Mouse (Mus musculus) embryonic facial prominence, embryonic 14.5 days (tissue): ENCODE measurements around the gene Olfr466. TPM values are rescaled to one million over a fixed set of nuclear protein-coding genes. Genes with fewer than 3 reads are reported as not detected.

ENCODE experiments used
- ATAC-seq: fragments of 200-750 bp; cut with Nextera tagmentation; 2 replicates; pipeline ENCODE4 v1.8.0; 2017; ENCODE audit warnings: low read depth, moderate number of reproducible peaks, moderate TSS enrichment
- DNase-seq: peaks from one replicate; pipeline ENCODE4 v3.0.0-alpha.2; 2015; ENCODE audit warnings: low spot score
- H3K27ac ChIP-seq: fragments of 300-500 bp; sonication (generic); replicated peaks from 2 replicates; pipeline ENCODE4 v1.5.1; 2014; ENCODE audit warnings: low read depth, mild to moderate bottlenecking, low read length, moderate library complexity
- H3K27me3 ChIP-seq: fragments of 300-500 bp; sonication (generic); replicated peaks from 2 replicates; pipeline ENCODE4 v1.6.1; 2014; ENCODE audit warnings: low read length; ENCODE audit not compliant: control insufficient read depth, insufficient read depth
- H3K36me3 ChIP-seq: fragments of 300-500 bp; sonication (generic); 2 replicates; pipeline ENCODE4 v1.6.1; 2014; ENCODE audit warnings: low read length, mixed read lengths; ENCODE audit not compliant: control insufficient read depth, insufficient read depth
- H3K4me1 ChIP-seq: fragments of 300-500 bp; sonication (generic); 2 replicates; pipeline ENCODE4 v1.6.1; 2014; ENCODE audit warnings: antibody characterized with exemption, low read length; ENCODE audit not compliant: control insufficient read depth, insufficient read depth
- H3K4me2 ChIP-seq: fragments of 300-500 bp; sonication (generic); 2 replicates; pipeline ENCODE4 v1.6.1; 2014; ENCODE audit warnings: low read depth, mild to moderate bottlenecking, low read length, moderate library complexity, mixed read lengths
- H3K4me3 ChIP-seq: fragments of 300-500 bp; sonication (generic); 2 replicates; pipeline ENCODE4 v1.5.1; 2014; ENCODE audit warnings: low read depth, mild to moderate bottlenecking, low read length
- H3K9ac ChIP-seq: fragments of 300-500 bp; sonication (generic); 2 replicates; pipeline ENCODE4 v1.6.1; 2014; ENCODE audit warnings: low read depth, mild to moderate bottlenecking, low read length, moderate library complexity, mixed read lengths
- H3K9me3 ChIP-seq: fragments of 300-500 bp; sonication (generic); 2 replicates; pipeline ENCODE4 v1.6.1; 2016; ENCODE audit warnings: low read length; ENCODE audit not compliant: control insufficient read depth
- WGBS: fragments of 180-500 bp; shearing (Covaris S2); extraction: QIAGEN DNeasy Blood & Tissue Kit; methylation state at CpG from one replicate; pipeline ENCODE4 v1.1.7; 2014; 5-methylcytosine and 5-hydroxymethylcytosine counted together
- polyA plus RNA-seq: library from polyadenylated mRNA; unstranded; fragments of >200 nt; fragmentation: Nextera tagmentation; extraction: Ambion mirVana; gene quantifications from 2 replicates; pipeline ENCODE4 v1.2.1, GENCODE M21; 2014

Olfr466 gene
- polyA plus RNA-seq = not detected in 2 replicates

DNA sequence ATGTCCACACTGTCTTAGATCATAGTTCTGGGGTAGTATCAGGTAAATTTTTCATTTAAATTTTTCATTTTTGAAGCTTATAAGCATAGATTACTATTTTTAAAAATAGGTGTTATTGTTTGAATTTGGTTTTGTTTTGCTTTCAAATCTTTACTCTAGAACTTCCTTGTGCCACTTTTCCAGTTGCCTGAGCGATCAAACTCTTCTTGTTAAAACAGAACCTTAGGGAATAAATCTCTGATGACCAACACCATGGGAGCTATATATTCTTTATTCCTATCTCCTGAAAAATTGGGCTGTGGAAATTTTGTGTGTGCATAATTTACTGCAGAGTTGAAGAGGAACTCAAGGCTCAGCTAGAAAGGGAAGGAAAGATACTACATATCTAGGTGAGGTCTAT, at the start of gene Olfr466:
TSS of gene Olfr466 (plus strand) at position 301 of the 400 bp plus-strand sequence.
- no peak for DNase-seq
- Histone ChIP-seq H3K4me1 (no peaks in the 10 kb centered on the region), H3K9me3 (0 out of 2 replicates have a peak, but pooled peaks cover 5% of the 10 kb centered on the region), H3K4me3 (no peak within 1 kb of the TSS), H3K9ac (no peak within 1 kb of the TSS), H3K27ac (no peak within 1 kb of the TSS), H3K4me2 (no peak within 1 kb of the TSS), H3K27me3 (no peaks in the 10 kb centered on the region), H3K36me3 (no peaks in the 10 kb centered on the region)
- WGBS = 70% methylated on average over 1 of the region's 1 CpGs
- no peak for ATAC-seq

GRCm38 (mm10) chr13:65100678-65101077, 49.4 kb upstream of the Olfr466 start:
- 91% methylated on average over 9 of the region's 9 CpGs for WGBS
- peaks cover 53% of the 10 kb centered on the region for H3K9me3 ChIP-seq
- H3K9ac ChIP-seq = no peak overlapping the region
- H3K4me1 ChIP-seq = no peaks in the 10 kb centered on the region
- no peak overlapping the region for H3K27ac ChIP-seq
- no peak overlapping the region for H3K4me3 ChIP-seq
- H3K4me2 ChIP-seq = no peak overlapping the region
- H3K36me3 ChIP-seq = 0 out of 2 replicates have a peak, but pooled peaks cover 8% of the 10 kb centered on the region
- DNase-seq (no peak), ATAC-seq (no peak)
- no peaks in the 10 kb centered on the region for H3K27me3 ChIP-seq

GRCm38 (mm10) chr13:65101232-65101631, 48.8 kb upstream of the Olfr466 start:
- H3K4me2 ChIP-seq = no peak overlapping the region
- DNase-seq (no peak), ATAC-seq (no peak)
- H3K4me3 ChIP-seq = no peak overlapping the region
- H3K9ac ChIP-seq = no peak overlapping the region
- no peaks in the 10 kb centered on the region for H3K4me1 ChIP-seq
- H3K36me3 ChIP-seq = 0 out of 2 replicates have a peak, but pooled peaks cover 12% of the 10 kb centered on the region
- H3K9me3 ChIP-seq = peaks cover 59% of the 10 kb centered on the region
- no peak overlapping the region for H3K27ac ChIP-seq
- no peaks in the 10 kb centered on the region for H3K27me3 ChIP-seq
- 91% methylated on average over 3 of the region's 3 CpGs for WGBS

DNA sequence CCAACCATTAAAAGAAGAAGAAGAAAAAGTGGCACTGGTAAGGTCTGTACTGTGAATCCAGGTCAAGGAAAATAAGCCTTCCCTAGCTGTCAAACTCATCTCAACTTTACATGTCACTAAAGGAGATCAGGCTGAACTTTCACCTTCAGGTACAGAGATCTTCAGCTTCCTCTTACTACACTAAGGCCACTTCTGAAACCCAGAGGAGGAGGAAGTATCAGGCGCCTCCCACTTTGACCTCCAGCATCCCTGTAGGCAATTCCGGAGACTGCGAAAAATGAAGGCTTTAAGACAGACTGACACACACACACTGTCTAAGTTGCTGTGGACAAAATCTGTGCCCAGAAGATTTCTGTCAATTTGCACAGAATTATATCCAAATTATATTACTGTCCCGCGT, 38.1 kb upstream of the Olfr466 start:
- Histone ChIP-seq H3K36me3 (no peaks in the 10 kb centered on the region), H3K9ac (peak overlapping the region; percentile 97), H3K4me1 (peaks cover 11% of the 10 kb centered on the region), H3K4me3 (peak overlapping the region; percentile 90), H3K27ac (peak overlapping the region; percentile 91), H3K4me2 (peak overlapping the region; percentile 77), H3K27me3 (no peaks in the 10 kb centered on the region), H3K9me3 (peaks cover 18% of the 10 kb centered on the region)
- DNase-seq = peak; percentile 10
- WGBS = 1% methylated on average over 5 of the region's 5 CpGs
- no peak for ATAC-seq

DNA sequence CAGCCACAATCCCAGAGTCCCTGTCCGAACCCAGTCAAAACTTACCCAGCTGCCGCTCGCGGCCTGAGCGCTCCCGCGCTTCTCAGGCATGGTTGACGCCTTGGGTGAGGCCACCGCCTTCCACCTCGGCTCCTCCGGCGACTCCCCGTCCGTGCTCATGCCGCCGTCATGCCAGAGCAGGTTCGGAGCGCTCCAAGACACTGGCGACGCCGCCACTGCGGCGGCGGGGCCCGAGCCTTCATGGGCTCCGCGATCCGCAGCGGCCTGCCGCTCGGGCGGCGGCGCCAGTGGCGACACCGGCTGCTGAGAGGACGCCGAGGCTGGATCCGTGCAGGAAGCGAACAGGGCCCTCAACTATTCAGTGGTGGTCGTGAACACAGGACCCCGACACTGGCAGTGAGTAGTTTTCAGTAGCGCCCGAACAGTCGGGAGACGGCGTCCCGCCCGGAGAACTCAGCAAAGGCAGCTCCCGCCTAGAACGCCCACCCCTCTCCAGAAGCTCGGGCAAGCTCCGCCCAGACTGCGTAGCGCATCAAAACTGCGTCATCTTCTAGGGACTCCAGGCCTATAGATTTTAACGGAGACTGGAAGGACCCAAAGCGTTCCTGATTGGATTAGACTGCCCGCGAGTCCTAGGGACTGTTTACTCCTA, 37.5 kb upstream of the Olfr466 start, which contains the start of gene Mfsd14b:
TSS of gene Mfsd14b (minus strand) at position 517 of the 652 bp plus-strand sequence.
- H3K27me3 ChIP-seq = no peaks in the 10 kb centered on the region
- under 1% methylated on average over 56 of the region's 60 CpGs for WGBS
- peak within 1 kb of the TSS; percentile 77 for H3K4me2 ChIP-seq
- H3K9ac ChIP-seq = peak within 1 kb of the TSS; percentile 97
- H3K4me3 ChIP-seq = peak within 1 kb of the TSS; percentile 90
- ATAC-seq = peak; percentile 99
- DNase-seq = peak; percentile 98
- no peaks in the 10 kb centered on the region for H3K36me3 ChIP-seq
- peak within 1 kb of the TSS; percentile 91 for H3K27ac ChIP-seq
- H3K9me3 ChIP-seq = peaks cover 13% of the 10 kb centered on the region
- peaks cover 11% of the 10 kb centered on the region for H3K4me1 ChIP-seq

GRCm38 (mm10) chr13:65113239-65113638, 36.8 kb upstream of the Olfr466 start:
- Histone ChIP-seq H3K27me3 (no peaks in the 10 kb centered on the region), H3K4me3 (peak overlapping the region; percentile 90), H3K27ac (peak overlapping the region; percentile 91), H3K4me2 (peak overlapping the region; percentile 77), H3K9me3 (peaks cover 8% of the 10 kb centered on the region; the same call in 1 of the 2 replicates), H3K4me1 (peaks cover 11% of the 10 kb centered on the region), H3K9ac (peak overlapping the region; percentile 97), H3K36me3 (no peaks in the 10 kb centered on the region)
- DNase-seq (no peak), ATAC-seq (peak; percentile 34)
- WGBS = 57% methylated on average over 3 of the region's 3 CpGs

GRCm38 (mm10) chr13:65120984-65121383, 29.1 kb upstream of the Olfr466 start:
- Histone ChIP-seq H3K4me3 (no peak overlapping the region), H3K36me3 (no peaks in the 10 kb centered on the region), H3K4me2 (no peak overlapping the region), H3K27ac (no peak overlapping the region), H3K27me3 (no peaks in the 10 kb centered on the region), H3K4me1 (no peaks in the 10 kb centered on the region), H3K9ac (no peak overlapping the region), H3K9me3 (no peaks in the 10 kb centered on the region)
- ATAC-seq = no peak
- 69% methylated on average over 3 of the region's 3 CpGs for WGBS
- DNase-seq = no peak

DNA sequence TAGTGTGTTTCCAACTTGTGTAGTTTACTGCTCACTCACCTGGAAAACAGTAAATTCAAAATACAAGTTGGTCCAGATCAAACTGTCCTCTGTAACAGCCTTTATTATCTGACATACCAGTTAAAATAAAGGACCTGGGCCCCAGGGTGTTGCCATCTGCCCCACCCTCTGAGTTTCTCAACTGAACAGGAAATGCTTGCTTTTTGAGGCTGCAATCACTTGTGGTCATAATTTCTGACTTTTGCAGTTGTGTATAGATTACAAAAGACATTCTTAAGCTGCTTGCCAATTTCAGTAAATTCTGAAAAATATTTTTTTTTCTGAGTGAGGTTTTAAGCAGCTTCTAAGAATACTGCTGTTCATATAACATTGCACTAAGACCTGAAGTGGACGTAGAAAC, 27.9 kb upstream of the Olfr466 start:
- Histone ChIP-seq H3K9me3 (no peaks in the 10 kb centered on the region), H3K36me3 (no peaks in the 10 kb centered on the region), H3K4me3 (no peak overlapping the region), H3K4me1 (no peaks in the 10 kb centered on the region), H3K9ac (no peak overlapping the region), H3K4me2 (no peak overlapping the region), H3K27ac (no peak overlapping the region), H3K27me3 (no peaks in the 10 kb centered on the region)
- ATAC-seq = no peak
- WGBS = 79% methylated on average over 1 of the region's 1 CpGs
- no peak for DNase-seq
